Mouse (Mus musculus) adrenal gland, postnatal 14 days (tissue): ENCODE data around the gene Zdhhc7. TPM values are rescaled to one million over a fixed set of nuclear protein-coding genes. Genes with fewer than 3 reads are reported as not detected.
A peak's percentile ranks its signal among the peaks of the same experiment; 100 is the strongest.

Source experiments
- DNase-seq: peaks from one replicate; pipeline ENCODE4 v3.0.0; 2021; ENCODE audit warnings: mixed read lengths
- total RNA-seq: library from RNA; stranded (reverse); gene quantifications from 2 replicates; pipeline ENCODE4 v1.2.3, GENCODE M21; 2021

Zdhhc7 gene
- total RNA-seq, 1 experiment from 2014 or later, result 48.1 TPM

DNA sequence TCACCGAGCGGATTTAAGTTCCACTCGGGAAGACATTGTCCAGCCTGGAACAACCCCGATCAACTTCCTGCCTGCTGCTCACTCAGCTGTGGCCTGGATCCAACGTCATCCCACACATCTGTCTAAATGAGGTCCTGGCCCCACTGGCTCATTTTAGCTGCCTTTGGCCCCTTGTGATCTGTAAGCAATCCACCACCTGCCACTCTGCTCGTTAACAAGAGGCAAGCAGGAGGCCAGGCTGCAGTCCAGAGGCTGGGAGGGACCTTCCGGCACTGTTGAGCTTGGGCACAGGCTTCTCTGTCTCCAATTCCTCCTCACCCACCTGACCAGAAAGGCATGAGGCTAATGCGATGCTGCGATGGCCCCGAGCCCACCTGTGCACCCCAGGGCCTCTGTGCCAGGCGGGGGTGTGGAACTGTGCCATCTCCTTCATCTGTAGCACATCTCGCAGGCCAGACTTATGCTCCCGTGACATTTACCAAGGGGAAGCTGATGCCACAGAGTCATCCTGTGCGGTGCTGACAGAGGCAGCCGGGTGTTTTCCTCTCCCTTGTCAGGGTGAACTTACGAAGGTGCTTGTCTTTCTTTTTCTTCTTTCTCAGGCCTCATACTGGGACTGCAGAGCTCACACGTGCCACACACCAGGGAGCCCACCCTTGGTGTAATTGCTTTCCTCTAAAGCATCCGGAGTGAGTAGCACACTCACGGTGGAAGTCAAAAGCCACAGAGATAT, 33.2 kb downstream of the Zdhhc7 start:
- peak; percentile 51 for DNase-seq

- peak; percentile 57 for DNase-seq
These were observed 35.1 kb downstream of the Zdhhc7 start for GRCm38 (mm10) chr8:120066226-120066625.

GRCm38 (mm10) chr8:120065611-120066010, 35.7 kb downstream of the Zdhhc7 start:
- peak; percentile 56 for DNase-seq

DNA sequence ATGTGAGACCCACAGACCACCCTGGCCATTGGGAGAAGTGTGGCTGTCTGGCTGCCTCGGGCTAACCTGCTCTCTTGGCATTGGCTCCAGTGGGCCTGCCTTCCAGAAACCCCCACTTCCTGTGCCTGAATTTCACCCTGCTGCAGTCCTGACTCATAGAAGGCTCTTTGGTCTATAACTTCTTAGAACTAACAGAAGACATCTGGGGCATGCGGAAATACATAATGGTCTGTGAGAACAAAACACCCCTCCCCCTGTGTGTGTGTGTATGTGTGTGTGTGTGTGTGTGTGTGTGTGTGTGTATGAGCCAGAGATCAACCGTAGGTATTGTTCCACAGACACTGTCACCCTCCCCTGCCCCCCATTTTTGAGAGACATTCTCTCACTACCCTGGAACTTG, 38.0 kb downstream of the Zdhhc7 start:
- no peak for DNase-seq

DNA sequence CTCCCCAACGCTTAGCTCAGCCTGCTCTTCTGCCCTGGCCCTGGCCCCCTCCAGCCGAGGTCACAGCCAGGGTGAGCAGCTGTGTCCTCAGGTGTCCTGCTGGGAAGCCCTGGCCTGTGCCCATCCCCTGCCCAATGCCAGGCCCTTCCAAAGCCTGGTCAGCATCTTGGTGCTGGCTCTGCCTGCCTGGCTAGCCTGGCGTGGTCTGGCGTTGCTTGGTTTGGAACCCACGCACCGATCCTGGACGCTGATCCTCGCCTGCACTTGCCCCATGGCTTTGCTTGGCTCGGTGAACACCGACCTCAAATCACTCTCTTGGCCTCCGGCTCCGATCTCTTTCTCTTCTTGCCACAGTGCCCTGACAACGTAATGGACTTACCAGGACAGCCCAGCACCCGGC, 38.5 kb downstream of the Zdhhc7 start:
- no peak for DNase-seq

GRCm38 (mm10) chr8:120057078-120057477, 44.2 kb downstream of the Zdhhc7 start:
- DNase-seq, result no peak

GRCm38 (mm10) chr8:120054833-120055232, 46.4 kb downstream of the Zdhhc7 start:
- DNase-seq, result no peak

DNA sequence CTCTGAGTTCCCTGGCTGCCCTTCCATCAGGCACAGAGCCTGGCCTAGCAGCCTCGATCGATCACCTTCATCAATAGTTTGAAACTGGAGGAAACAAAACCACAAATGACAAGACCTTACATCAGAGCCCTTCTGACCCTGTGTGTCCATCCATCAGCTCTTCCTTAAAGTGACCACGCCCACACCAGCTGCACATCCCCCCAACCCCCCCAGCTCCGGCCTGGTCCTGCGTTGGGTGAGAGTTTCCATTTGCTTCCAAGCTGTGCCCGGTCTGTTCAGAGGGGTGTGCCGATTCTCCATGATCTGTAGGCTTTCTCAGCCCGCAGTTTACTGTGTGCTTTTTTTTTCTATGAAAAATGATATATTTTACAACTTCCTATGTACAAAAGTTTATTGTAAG, 49.0 kb downstream of the Zdhhc7 start:
- DNase-seq, result no peak

- DNase-seq, result no peak
These were observed 49.4 kb downstream of the Zdhhc7 start for GRCm38 (mm10) chr8:120051908-120052307.

- DNase-seq, result peak; percentile 50
These were observed 50.3 kb downstream of the Zdhhc7 start for GRCm38 (mm10) chr8:120051006-120051405.

DNA sequence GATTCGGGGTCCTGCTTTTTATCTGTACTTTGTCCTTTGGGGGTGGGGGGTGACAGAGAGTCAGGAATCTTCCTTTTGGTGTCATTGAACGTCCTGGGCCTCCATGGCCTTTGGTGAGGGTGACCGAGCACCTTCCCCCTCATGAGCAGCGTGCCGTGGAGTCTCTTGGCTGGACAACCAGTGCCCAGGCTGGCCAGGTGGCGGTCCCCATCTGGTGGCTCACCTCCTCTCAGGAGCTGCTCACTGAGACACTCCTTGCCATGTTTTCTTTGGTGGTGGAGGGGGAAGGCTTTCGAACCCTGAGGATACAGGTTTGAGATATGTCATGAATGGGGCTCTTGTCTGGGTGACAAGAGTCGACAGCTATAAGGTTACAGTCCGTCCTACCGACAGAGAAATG, 50.9 kb downstream of the Zdhhc7 start:
- no peak for DNase-seq

GRCm38 (mm10) chr8:120049949-120050348, 51.3 kb downstream of the Zdhhc7 start:
- DNase-seq, result no peak

GRCm38 (mm10) chr8:120046258-120047020, 54.8 kb downstream of the Zdhhc7 start:
- DNase-seq, result peak; percentile 88

GRCm38 (mm10) chr8:120045471-120045870, 55.8 kb downstream of the Zdhhc7 start:
- DNase-seq, result no peak

GRCm38 (mm10) chr8:120044907-120045306, 56.4 kb downstream of the Zdhhc7 start:
- no peak for DNase-seq

GRCm38 (mm10) chr8:120042542-120043312, 58.6 kb downstream of the Zdhhc7 start:
- no peak for DNase-seq

DNA sequence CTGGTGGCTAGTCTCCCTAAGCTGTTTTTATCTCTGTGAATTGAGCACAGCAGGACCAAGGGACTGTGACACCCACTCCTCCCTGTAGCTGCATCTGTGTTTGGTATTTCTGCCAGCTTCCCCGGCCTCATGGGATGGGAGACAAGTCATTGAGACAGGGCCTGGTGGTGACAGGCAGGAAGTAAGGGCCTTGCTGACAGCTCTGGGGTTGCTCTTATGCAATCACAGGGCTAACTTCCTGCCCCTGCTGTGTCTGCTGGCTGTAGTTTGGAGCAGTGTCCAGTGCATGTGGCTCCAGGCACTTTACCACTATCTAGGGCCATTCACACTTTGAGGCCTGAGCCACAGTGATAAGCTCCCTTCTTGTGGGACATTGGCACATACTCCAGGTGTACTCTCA, 60.4 kb downstream of the Zdhhc7 start:
- DNase-seq, result peak; percentile 58

DNA sequence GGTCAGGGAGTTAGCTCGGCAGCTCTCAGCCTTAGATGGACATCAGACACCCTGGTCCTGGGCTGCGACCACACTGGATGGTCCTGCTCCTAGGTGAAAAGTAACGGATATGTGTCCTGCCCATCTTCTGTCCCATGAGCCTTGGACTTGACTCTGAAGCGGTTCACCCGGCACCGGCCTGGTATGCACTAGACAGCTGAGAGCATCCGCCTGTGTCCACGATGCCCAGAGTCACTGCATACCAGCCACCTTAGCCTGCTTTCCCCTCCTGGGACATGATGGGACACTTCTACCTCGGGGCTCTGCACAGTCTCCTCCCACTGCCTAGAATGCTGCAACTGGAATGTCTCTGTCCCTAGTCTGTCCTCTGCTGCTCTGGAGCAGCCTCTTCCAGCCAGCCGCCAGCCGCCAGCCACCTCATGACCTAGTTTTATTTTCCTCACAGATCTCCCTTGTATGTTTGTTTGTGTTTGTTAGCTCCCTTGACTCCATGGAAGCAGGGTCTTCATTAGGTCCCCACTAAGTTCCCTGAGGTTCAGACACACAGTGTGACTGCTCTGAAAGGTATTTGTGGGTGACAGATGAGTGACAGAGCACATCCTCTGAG, 61.9 kb downstream of the Zdhhc7 start:
- no peak for DNase-seq

DNA sequence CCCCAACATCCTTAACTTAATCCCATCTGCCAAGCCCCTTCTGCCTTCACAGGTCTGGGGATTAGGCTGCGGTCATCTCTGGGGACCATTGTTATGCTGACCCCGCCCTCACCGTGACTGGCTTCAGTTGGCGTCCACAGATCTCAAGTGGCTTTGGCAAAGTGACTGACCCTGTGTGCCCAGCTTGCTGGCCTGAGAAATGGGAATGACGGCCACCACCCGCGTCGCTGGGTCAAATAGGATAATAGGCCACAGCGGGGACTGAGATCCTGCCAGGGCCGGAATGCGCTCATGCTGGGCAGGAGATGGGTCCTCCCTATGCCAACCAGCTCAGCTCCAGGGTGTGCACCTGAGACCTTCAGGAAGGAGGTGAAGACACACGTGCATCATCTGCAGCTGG, 62.5 kb downstream of the Zdhhc7 start:
- no peak for DNase-seq

GRCm38 (mm10) chr8:120037611-120038010, 63.7 kb downstream of the Zdhhc7 start:
- DNase-seq, result no peak

- peak; percentile 50 for DNase-seq
These were observed 64.1 kb downstream of the Zdhhc7 start for GRCm38 (mm10) chr8:120037199-120037598.

DNA sequence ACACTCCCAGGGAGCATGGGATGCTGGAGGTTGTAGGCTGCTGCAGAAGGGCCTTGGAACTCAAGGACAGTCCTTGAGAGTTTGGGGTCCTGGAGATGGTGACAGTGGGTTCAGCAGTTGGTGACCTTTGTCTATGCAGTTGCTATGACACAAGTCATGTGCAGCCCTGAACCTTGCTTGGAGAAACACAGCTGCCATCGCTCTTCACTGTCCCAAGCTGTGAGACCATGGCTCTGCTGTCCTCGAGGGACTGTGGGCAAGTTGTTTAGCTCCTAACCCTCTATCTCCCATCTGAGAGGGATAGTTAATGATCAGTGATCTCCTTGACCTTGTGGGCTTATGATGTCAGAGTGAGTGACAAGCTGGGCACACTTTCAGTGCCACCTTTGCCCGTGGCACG, 64.7 kb downstream of the Zdhhc7 start:
- DNase-seq, result no peak

DNA sequence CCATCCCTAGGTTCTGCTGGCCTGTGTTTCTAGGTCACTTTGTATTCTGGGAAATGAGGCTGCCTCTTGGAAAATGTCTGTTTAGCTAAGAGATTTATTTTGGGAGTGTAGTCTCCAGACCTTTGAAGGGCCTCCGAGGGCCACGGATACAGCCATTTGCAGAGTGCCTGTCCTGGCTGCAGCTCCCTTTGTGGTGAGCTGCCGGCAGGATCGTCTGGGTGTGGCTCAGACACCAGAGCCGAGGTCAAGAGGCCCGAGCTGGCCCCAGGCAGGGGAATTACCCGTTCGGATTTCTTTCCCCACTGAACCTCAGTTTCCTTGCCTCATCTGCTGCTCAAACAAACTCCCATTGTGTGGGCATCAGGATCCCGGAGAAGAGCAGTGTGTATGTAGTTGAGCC, 65.2 kb downstream of the Zdhhc7 start:
- DNase-seq, result peak; percentile 44
